In the genomic region with DNA sequence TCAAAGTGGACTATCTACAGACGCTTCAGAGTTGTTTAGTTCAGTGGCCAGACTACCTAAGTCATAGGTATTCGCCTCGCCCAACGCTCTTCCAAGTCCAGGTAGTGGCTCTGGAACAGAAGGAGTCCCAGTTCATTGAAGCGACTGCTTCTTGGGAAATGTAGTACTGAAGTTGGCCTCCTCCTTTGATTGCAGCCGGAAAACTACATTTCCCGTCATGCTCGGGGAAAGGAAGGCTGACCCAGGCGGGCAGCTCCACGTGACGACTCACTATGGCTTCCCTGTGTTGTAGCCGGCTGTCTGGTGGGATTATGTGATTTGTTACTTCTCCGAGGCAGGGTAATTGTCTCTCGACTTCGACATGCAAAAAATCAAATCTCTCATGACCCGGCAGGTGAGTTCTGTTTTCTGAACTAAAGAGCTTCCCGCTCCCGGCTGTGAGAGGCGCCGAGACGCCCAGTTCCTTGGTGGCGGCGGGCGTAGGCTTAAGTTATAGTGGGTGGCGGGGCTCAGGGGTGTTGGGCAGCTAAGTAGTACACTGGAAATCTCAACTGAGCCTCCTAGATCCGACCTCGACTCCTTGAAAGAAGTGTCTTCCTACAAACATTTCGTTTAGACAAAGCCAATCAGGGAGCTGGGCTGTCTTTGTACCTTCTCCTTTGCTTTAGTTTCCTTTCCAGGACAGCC, we compare ENCODE assay signal across 8 mouse cellular contexts. TPM values are rescaled to one million over a fixed set of nuclear protein-coding genes. Genes with fewer than 3 reads are reported as not detected.
A peak's percentile ranks its signal among the peaks of the same experiment; 100 is the strongest.
DNase-seq lines count a peak whose midpoint lies in the region; ATAC-seq and TF ChIP-seq lines count a peak whose summit lies in the region.

Hepacam2 (minus strand) TSS at position 137 of the 687 bp plus-strand sequence.
Vps50 (plus strand) TSS at position 221 of the 687 bp plus-strand sequence.

- H3K4me1 ChIP-seq in ES-Bruce4 (ENCODE audit: control insufficient read depth, insufficient read depth, low read length), result no peaks in the 10 kb centered on the region
- peaks cover 12% of the 10 kb centered on the region for H3K4me1 ChIP-seq in forebrain, embryonic 13.5 days
- peaks cover 7% of the 10 kb centered on the region for H3K4me1 ChIP-seq in liver, postnatal 0 days (ENCODE audit: insufficient read depth)
- H3K4me1 ChIP-seq in neural tube, embryonic 14.5 days (ENCODE audit: control insufficient read depth, insufficient read depth, low read length), result 0 out of 2 replicates have a peak, but pooled peaks cover 3% of the 10 kb centered on the region

- DNase-seq in heart, postnatal 10 days, result peak; percentile 94
- peak; percentile 98 for DNase-seq in large intestine, adult 2 months (ENCODE audit: low read depth, low spot score)
- peak; percentile 86 for DNase-seq in liver, postnatal 0 days
- peak; percentile 87 for DNase-seq in testis, postnatal 10 days (ENCODE audit: low spot score)

- H3K4me3 ChIP-seq in ES-Bruce4 (ENCODE audit: low read depth, low read length), result peak within 1 kb of the TSS; percentile 94
- H3K4me3 ChIP-seq in forebrain, embryonic 13.5 days, result peak within 1 kb of the TSS; percentile 59
- peak within 1 kb of the TSS; percentile 79 for H3K4me3 ChIP-seq in liver, postnatal 0 days (ENCODE audit: low read depth, low read length)
- H3K4me3 ChIP-seq in neural tube, embryonic 14.5 days (ENCODE audit: low read depth, low read length), result peak within 1 kb of the TSS; percentile 76

- no peak within 1 kb of the TSS; the same call in 1 of the 2 replicates for H3K27ac ChIP-seq in ES-Bruce4 (ENCODE audit: insufficient read depth, low read length)
- no peak within 1 kb of the TSS for H3K27ac ChIP-seq in forebrain, embryonic 13.5 days
- 0 out of 2 replicates have a peak within 1 kb of the TSS, but pooled peaks have one; percentile 26 for H3K27ac ChIP-seq in liver, postnatal 0 days (ENCODE audit: low read depth)
- no peak within 1 kb of the TSS for H3K27ac ChIP-seq in neural tube, embryonic 14.5 days (ENCODE audit: low read depth, low read length)

- H3K36me3 ChIP-seq in ES-Bruce4 (ENCODE audit: control insufficient read depth, insufficient read depth, low read length, poor library complexity, severe bottlenecking), result no peaks in the 10 kb centered on the region
- H3K36me3 ChIP-seq in forebrain, embryonic 13.5 days (ENCODE audit: poor library complexity, severe bottlenecking), result no peaks in the 10 kb centered on the region
- no peaks in the 10 kb centered on the region for H3K36me3 ChIP-seq in liver, postnatal 0 days (replicated peaks; ENCODE audit: insufficient read depth, low read length)
- no peaks in the 10 kb centered on the region for H3K36me3 ChIP-seq in neural tube, embryonic 14.5 days (ENCODE audit: control insufficient read depth, insufficient read depth, low read length)

- TF ChIP-seq EP300 in ES-Bruce4 (IDR thresholded peaks at IDR 0.05; ENCODE audit: insufficient read depth, low read depth, low read length), result no peak
- no peak for TF ChIP-seq EP300 in liver, postnatal 0 days (IDR thresholded peaks at IDR 0.05; ENCODE audit: low read depth)

- no peak for TF ChIP-seq CTCF in ES-Bruce4 (IDR thresholded peaks at IDR 0.05; ENCODE audit: low read depth, low read length)
- TF ChIP-seq CTCF in liver, postnatal 0 days (IDR thresholded peaks at IDR 0.05; ENCODE audit: low read depth), result no peak

- H3K27me3 ChIP-seq in ES-Bruce4 (ENCODE audit: control insufficient read depth, insufficient read depth, low read length, poor library complexity, severe bottlenecking), result no peaks in the 10 kb centered on the region
- no peaks in the 10 kb centered on the region for H3K27me3 ChIP-seq in forebrain, embryonic 13.5 days
- no peaks in the 10 kb centered on the region for H3K27me3 ChIP-seq in liver, postnatal 0 days (ENCODE audit: insufficient read depth, low read length)
- no peaks in the 10 kb centered on the region for H3K27me3 ChIP-seq in neural tube, embryonic 14.5 days (ENCODE audit: control insufficient read depth, insufficient read depth, low read length)

- peak within 1 kb of the TSS; percentile 92 for H3K4me2 ChIP-seq in forebrain, embryonic 13.5 days
- H3K4me2 ChIP-seq in liver, postnatal 0 days (ENCODE audit: low read depth, low read length), result peak within 1 kb of the TSS; percentile 95
- H3K4me2 ChIP-seq in neural tube, embryonic 14.5 days (ENCODE audit: low read depth, low read length), result peak within 1 kb of the TSS; percentile 85

- peak; percentile 99 for ATAC-seq in cerebellum, adult (ENCODE audit: insufficient number of reproducible peaks, low FRiP score, low TSS enrichment)
- peak; percentile 100 for ATAC-seq in forebrain, embryonic 13.5 days
- peak; percentile 99 for ATAC-seq in liver, postnatal 0 days
- ATAC-seq in neural tube, embryonic 14.5 days (ENCODE audit: low read depth), result peak; percentile 99

- no peak for TF ChIP-seq POLR2A in ES-Bruce4 (IDR thresholded peaks at IDR 0.05; ENCODE audit: insufficient read depth, low read length)

- intact Hi-C loops in heart, postnatal 10 days (cut with DNase I), result loop anchor here (5.0 kb wide), 1 partner anchor 589 kb away; the partner anchor contains the start of gene Bet1

- WGBS in forebrain, embryonic 13.5 days, result under 1% methylated on average over 28 of the region's 28 CpGs
- WGBS in large intestine, adult 2 months, result 1% methylated on average over 28 of the region's 28 CpGs
- WGBS in liver, postnatal 0 days (ENCODE audit: insufficient replicate concordance), result 2% methylated on average over 28 of the region's 28 CpGs
- WGBS in neural tube, embryonic 14.5 days, result under 1% methylated on average over 28 of the region's 28 CpGs

- H3K9ac ChIP-seq in ES-Bruce4 (ENCODE audit: low read depth, poor library complexity, severe bottlenecking), result peak within 1 kb of the TSS; percentile 86
- H3K9ac ChIP-seq in forebrain, embryonic 13.5 days, result peak within 1 kb of the TSS; percentile 71
- H3K9ac ChIP-seq in liver, postnatal 0 days (replicated peaks), result peak within 1 kb of the TSS; percentile 77
- peak within 1 kb of the TSS; percentile 58 for H3K9ac ChIP-seq in neural tube, embryonic 14.5 days (replicated peaks; ENCODE audit: low read depth, low read length)

- no peaks in the 10 kb centered on the region for H3K9me3 ChIP-seq in ES-Bruce4 (replicated peaks; ENCODE audit: control insufficient read depth, insufficient read depth, low read length, poor library complexity, severe bottlenecking)
- H3K9me3 ChIP-seq in forebrain, embryonic 13.5 days (replicated peaks), result no peaks in the 10 kb centered on the region
- no peaks in the 10 kb centered on the region for H3K9me3 ChIP-seq in liver, postnatal 0 days (ENCODE audit: low read length)
- no peaks in the 10 kb centered on the region for H3K9me3 ChIP-seq in neural tube, embryonic 14.5 days (ENCODE audit: control insufficient read depth, low read length)

RNA-seq across cellular contexts. Expression of gene Hepacam2, which starts in this region (rescaled TPM):
- 0.40 and 0.88 TPM in 2 replicates for polyA plus RNA-seq in ES-Bruce4 (2011; ENCODE audit: insufficient read depth, insufficient read length, low read depth, missing spikeins)
- 1.1 and 1.9 TPM in 2 replicates for polyA plus RNA-seq in forebrain, embryonic 13.5 days (2015; fragmentation: Nextera tagmentation; extraction: Ambion mirVana)
- total RNA-seq in heart, postnatal 10 days (2021), result under 1 TPM; 0.12 to 0.17 TPM
- polyA plus RNA-seq in large intestine, adult 2 months (2012; rRNA removed), result 59.0 and 75.1 TPM in 2 replicates
- polyA plus RNA-seq in liver, postnatal 0 days (2015; fragmentation: Nextera tagmentation; extraction: Ambion mirVana), result 0.13 and 0.15 TPM in 2 replicates
- polyA plus RNA-seq in neural tube, embryonic 14.5 days (2014; fragmentation: Nextera tagmentation; extraction: Ambion mirVana), result 1.2 and 1.4 TPM in 2 replicates

RNA-seq across cellular contexts. Expression of gene Vps50, which starts in this region (rescaled TPM):
- polyA plus RNA-seq in ES-Bruce4 (2011; ENCODE audit: insufficient read depth, insufficient read length, low read depth, missing spikeins), result 26.4 and 29.1 TPM in 2 replicates
- 46.2 and 48.5 TPM in 2 replicates for polyA plus RNA-seq in forebrain, embryonic 13.5 days (2015; fragmentation: Nextera tagmentation; extraction: Ambion mirVana)
- total RNA-seq in heart, postnatal 10 days (2021), result 10 to 100 TPM; 18.0 to 18.2 TPM
- 3.9 and 4.4 TPM in 2 replicates for polyA plus RNA-seq in large intestine, adult 2 months (2012; rRNA removed)
- polyA plus RNA-seq in liver, postnatal 0 days (2015; fragmentation: Nextera tagmentation; extraction: Ambion mirVana), result 5.4 and 6.4 TPM in 2 replicates
- polyA plus RNA-seq in neural tube, embryonic 14.5 days (2014; fragmentation: Nextera tagmentation; extraction: Ambion mirVana), result 56.6 and 58.9 TPM in 2 replicates

Comparison
In these comparisons a context has a peak if more than half of its experiments do, and no peak if none do; other contexts are left out.
1. RNA of gene Hepacam2 (polyA plus RNA-seq): 59.0 to 75.1 TPM in large intestine, adult 2 months; 1.2 to 1.4 TPM in neural tube, embryonic 14.5 days, 1.1 to 1.9 TPM in forebrain, embryonic 13.5 days, 0.40 to 0.88 TPM in ES-Bruce4 and 0.13 to 0.15 TPM in liver, postnatal 0 days; every median in the first group is over 10 times any median in the second.
2. Peak in every context shown above with its lines, with median percentiles within 50 percentile points of each other: H3K4me3 ChIP-seq, H3K9ac ChIP-seq, ATAC-seq, H3K4me2 ChIP-seq and DNase-seq.